Mouse (Mus musculus): ENCODE measurements around the gene Ttc25. TPM values are rescaled to one million over a fixed set of nuclear protein-coding genes. Genes with fewer than 3 reads are reported as not detected.

Ttc25 gene
- polyA plus RNA-seq, 1 experiment from 2014 or later, result 0.08 TPM

DNA sequence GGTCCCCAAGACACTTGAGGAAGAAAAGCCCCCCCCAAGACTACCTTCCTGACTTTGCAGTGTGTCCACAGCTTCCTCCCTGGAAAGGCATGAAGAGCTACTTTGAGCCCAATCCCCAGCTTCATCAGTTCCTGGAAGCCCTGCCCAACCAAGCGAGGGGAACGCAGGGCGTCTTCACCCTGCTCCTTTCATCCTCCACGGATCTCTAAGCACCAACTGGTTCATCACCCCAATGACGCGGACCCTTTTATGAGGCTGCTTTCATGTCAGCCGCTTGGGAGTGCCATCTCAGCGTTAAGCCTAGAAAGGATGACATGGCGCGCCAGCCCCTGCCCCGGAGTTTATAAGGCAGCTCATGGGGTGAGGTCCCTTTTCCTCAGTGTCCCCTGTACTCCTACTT is 74.6 kb downstream of the Ttc25 start, which contains the start of gene Dnajc7:
Dnajc7 (minus strand) TSS at position 187 of the 400 bp plus-strand sequence.
- H3K36me3 ChIP-seq, result peaks cover 14% of the 10 kb centered on the region
- 9% methylated on average over 11 of the region's 11 CpGs for whole genome bisulfite sequencing (ENCODE audit: insufficient replicate concordance)
- H3K9me3 ChIP-seq (replicated peaks), result no peaks in the 10 kb centered on the region
- H3K4me2 ChIP-seq, result peak within 1 kb of the TSS; percentile 86
- H3K27me3 ChIP-seq, result no peaks in the 10 kb centered on the region
- DNase-seq (no peak), ATAC-seq (ENCODE audit: low read depth) (peak; percentile 9)
- peak within 1 kb of the TSS; percentile 83 for H3K27ac ChIP-seq
- H3K4me1 ChIP-seq (replicated peaks), result peaks cover 72% of the 10 kb centered on the region
- H3K9ac ChIP-seq, result peak within 1 kb of the TSS; percentile 88
- peak within 1 kb of the TSS; percentile 84 for H3K4me3 ChIP-seq (replicated peaks)

Other genes starting within 250 kb of the Ttc25 start
- 1,883 and 1,943 TPM in 2 replicates for gene Eif1, start 225.7 kb upstream of the Ttc25 start, polyA plus RNA-seq (2015; fragmentation: Nextera tagmentation; extraction: Ambion mirVana)
- not detected in 2 replicates for gene Gast, start 211.2 kb upstream of the Ttc25 start, polyA plus RNA-seq (2015; fragmentation: Nextera tagmentation; extraction: Ambion mirVana)
- gene Hap1, start 189.5 kb upstream of the Ttc25 start, polyA plus RNA-seq (2015; fragmentation: Nextera tagmentation; extraction: Ambion mirVana), result 0.37 and 0.50 TPM in 2 replicates
- gene Jup, start 147.8 kb upstream of the Ttc25 start, polyA plus RNA-seq (2015; fragmentation: Nextera tagmentation; extraction: Ambion mirVana), result 13.2 and 15.5 TPM in 2 replicates
- gene P3h4, start 130.8 kb upstream of the Ttc25 start, polyA plus RNA-seq (2015; fragmentation: Nextera tagmentation; extraction: Ambion mirVana), result 5.8 and 6.0 TPM in 2 replicates
- 11.8 and 13.1 TPM in 2 replicates for gene Fkbp10, start 129.9 kb upstream of the Ttc25 start, polyA plus RNA-seq (2015; fragmentation: Nextera tagmentation; extraction: Ambion mirVana)
- gene Nt5c3b, start 103.8 kb upstream of the Ttc25 start, polyA plus RNA-seq (2015; fragmentation: Nextera tagmentation; extraction: Ambion mirVana), result 25.1 and 27.6 TPM in 2 replicates
- 0.08 and 0.24 TPM in 2 replicates for gene Klhl10, start 103.7 kb upstream of the Ttc25 start, polyA plus RNA-seq (2015; fragmentation: Nextera tagmentation; extraction: Ambion mirVana)
- gene Klhl11, start 72.9 kb upstream of the Ttc25 start, polyA plus RNA-seq (2015; fragmentation: Nextera tagmentation; extraction: Ambion mirVana), result 2.4 and 2.6 TPM in 2 replicates
- 86.2 and 108 TPM in 2 replicates for gene Acly, start 17.6 kb upstream of the Ttc25 start, polyA plus RNA-seq (2015; fragmentation: Nextera tagmentation; extraction: Ambion mirVana)
- 13.2 and 14.1 TPM in 2 replicates for gene Cnp, start 29.3 kb downstream of the Ttc25 start, polyA plus RNA-seq (2015; fragmentation: Nextera tagmentation; extraction: Ambion mirVana)
- 19.9 and 20.9 TPM in 2 replicates for gene Nkiras2, start 73.6 kb downstream of the Ttc25 start, polyA plus RNA-seq (2015; fragmentation: Nextera tagmentation; extraction: Ambion mirVana)
- 70.7 and 86.2 TPM in 2 replicates for gene Dnajc7, start 74.6 kb downstream of the Ttc25 start, polyA plus RNA-seq (2015; fragmentation: Nextera tagmentation; extraction: Ambion mirVana)
- not detected in 2 replicates for gene Zfp385c, start 146.8 kb downstream of the Ttc25 start, polyA plus RNA-seq (2015; fragmentation: Nextera tagmentation; extraction: Ambion mirVana)
- 1.6 and 1.7 TPM in 2 replicates for gene Dhx58, start 158.7 kb downstream of the Ttc25 start, polyA plus RNA-seq (2015; fragmentation: Nextera tagmentation; extraction: Ambion mirVana)
- gene Kat2a, start 166.9 kb downstream of the Ttc25 start, polyA plus RNA-seq (2015; fragmentation: Nextera tagmentation; extraction: Ambion mirVana), result 20.9 and 23.8 TPM in 2 replicates
- 0.17 and 0.43 TPM in 2 replicates for gene Hspb9, start 168.2 kb downstream of the Ttc25 start, polyA plus RNA-seq (2015; fragmentation: Nextera tagmentation; extraction: Ambion mirVana)
- gene Rab5c, start 192.6 kb downstream of the Ttc25 start, polyA plus RNA-seq (2015; fragmentation: Nextera tagmentation; extraction: Ambion mirVana), result 18.8 and 20.5 TPM in 2 replicates
- gene Kcnh4, start 214.3 kb downstream of the Ttc25 start, polyA plus RNA-seq (2015; fragmentation: Nextera tagmentation; extraction: Ambion mirVana), result not detected in 2 replicates
- not detected in 2 replicates for gene Hcrt, start 217.3 kb downstream of the Ttc25 start, polyA plus RNA-seq (2015; fragmentation: Nextera tagmentation; extraction: Ambion mirVana)
- gene Ghdc, start 225.3 kb downstream of the Ttc25 start, polyA plus RNA-seq (2015; fragmentation: Nextera tagmentation; extraction: Ambion mirVana), result 1.4 and 2.4 TPM in 2 replicates